Mouse (Mus musculus) ES-Bruce4 (cell line): ENCODE results near the gene Tex26. TPM values are rescaled to one million over a fixed set of nuclear protein-coding genes. Genes with fewer than 3 reads are reported as not detected.

ENCODE experiments used
- H3K27ac ChIP-seq: 2 replicates; pipeline ENCODE4 v1.5.1; 2012; ENCODE audit warnings: low read length, inconsistent platforms; ENCODE audit not compliant: insufficient read depth
- H3K27me3 ChIP-seq: 2 replicates; pipeline ENCODE4 v1.6.1; 2012; ENCODE audit warnings: mild to moderate bottlenecking, low read length, inconsistent platforms; ENCODE audit not compliant: control insufficient read depth, poor library complexity, insufficient read depth, severe bottlenecking
- H3K36me3 ChIP-seq: 2 replicates; pipeline ENCODE4 v1.6.1; 2012; ENCODE audit warnings: inconsistent platforms, mild to moderate bottlenecking, low read length, moderate library complexity; ENCODE audit not compliant: control insufficient read depth, poor library complexity, insufficient read depth, severe bottlenecking
- H3K4me1 ChIP-seq: one replicate; pipeline ENCODE4 v1.8.1; 2011; ENCODE audit warnings: low read length; ENCODE audit not compliant: control insufficient read depth, insufficient read depth
- H3K4me3 ChIP-seq: 2 replicates; pipeline ENCODE4 v1.5.1; 2011; ENCODE audit warnings: low read depth, mild to moderate bottlenecking, low read length
- H3K9ac ChIP-seq: 2 replicates; pipeline ENCODE4 v1.6.1; 2012; ENCODE audit warnings: low read depth, mild to moderate bottlenecking, inconsistent platforms; ENCODE audit not compliant: poor library complexity, severe bottlenecking
- H3K9me3 ChIP-seq: replicated peaks from 2 replicates; pipeline ENCODE4 v1.6.1; 2012; ENCODE audit warnings: mild to moderate bottlenecking, low read length, inconsistent platforms; ENCODE audit not compliant: control insufficient read depth, poor library complexity, insufficient read depth, severe bottlenecking
- CTCF ChIP-seq: IDR thresholded peaks from one replicate; pipeline ENCODE4 v1.8.1; 2011; ENCODE audit warnings: low read depth, low read length
- EP300 ChIP-seq: IDR thresholded peaks from 2 replicates; pipeline ENCODE4 v1.6.1; 2011; ENCODE audit warnings: low read depth, low read length; ENCODE audit not compliant: insufficient read depth
- POLR2A ChIP-seq: IDR thresholded peaks from one replicate; pipeline ENCODE4 v1.8.1; 2011; ENCODE audit warnings: low read length; ENCODE audit not compliant: insufficient read depth
- polyA plus RNA-seq: library from polyadenylated mRNA; stranded (reverse); fragments of >200 nt; gene quantifications from 2 replicates; pipeline ENCODE4 v1.2.4, GENCODE M21; 2011; ENCODE audit warnings: low read depth; ENCODE audit not compliant: missing spikeins, insufficient read depth, insufficient read length

The Tex26 gene
- polyA plus RNA-seq, 1 experiment, result 3.2 TPM

GRCm38 (mm10) chr5:149499936-149500335, 60.5 kb downstream of the Tex26 start:
- H3K27ac ChIP-seq, result no peak overlapping the region
- no peaks in the 10 kb centered on the region for H3K36me3 ChIP-seq
- no peak overlapping the region for H3K4me3 ChIP-seq
- H3K9me3 ChIP-seq, result no peaks in the 10 kb centered on the region
- peaks cover 5% of the 10 kb centered on the region for H3K4me1 ChIP-seq
- TF ChIP-seq EP300 (no peak), POLR2A (no peak), CTCF (no peak)
- H3K9ac ChIP-seq, result no peak overlapping the region
- H3K27me3 ChIP-seq, result no peaks in the 10 kb centered on the region

- TF ChIP-seq POLR2A (no peak), CTCF (no peak)
- H3K4me1 ChIP-seq, result peaks cover 2% of the 10 kb centered on the region
- no peaks in the 10 kb centered on the region for H3K27me3 ChIP-seq
- H3K27ac ChIP-seq, result no peak overlapping the region
- no peaks in the 10 kb centered on the region for H3K36me3 ChIP-seq
- H3K4me3 ChIP-seq, result no peak overlapping the region
- H3K9ac ChIP-seq, result no peak overlapping the region
- H3K9me3 ChIP-seq, result no peaks in the 10 kb centered on the region
Observed at GRCm38 (mm10) chr5:149503423-149504175, 64.1 kb downstream of the Tex26 start.

GRCm38 (mm10) chr5:149504985-149505384, 65.5 kb downstream of the Tex26 start:
- no peak overlapping the region for H3K4me3 ChIP-seq
- H3K27me3 ChIP-seq, result no peaks in the 10 kb centered on the region
- no peak overlapping the region for H3K27ac ChIP-seq
- no peak for TF ChIP-seq EP300
- TF ChIP-seq CTCF, result no peak
- TF ChIP-seq POLR2A, result no peak
- H3K36me3 ChIP-seq, result no peaks in the 10 kb centered on the region
- no peak overlapping the region for H3K9ac ChIP-seq
- H3K4me1 ChIP-seq, result no peaks in the 10 kb centered on the region
- no peaks in the 10 kb centered on the region for H3K9me3 ChIP-seq

- H3K36me3 ChIP-seq, result no peaks in the 10 kb centered on the region
- no peaks in the 10 kb centered on the region for H3K9me3 ChIP-seq
- no peak overlapping the region for H3K4me3 ChIP-seq
- H3K27me3 ChIP-seq, result no peaks in the 10 kb centered on the region
- H3K9ac ChIP-seq, result no peak overlapping the region
- TF ChIP-seq EP300 (no peak), CTCF (no peak), POLR2A (no peak)
- no peaks in the 10 kb centered on the region for H3K4me1 ChIP-seq
- no peak overlapping the region for H3K27ac ChIP-seq
Observed at GRCm38 (mm10) chr5:149506033-149506432, 66.6 kb downstream of the Tex26 start.

- TF ChIP-seq EP300, result no peak
- no peak for TF ChIP-seq CTCF
- TF ChIP-seq POLR2A, result no peak
- H3K9me3 ChIP-seq, result no peaks in the 10 kb centered on the region
- peaks cover 2% of the 10 kb centered on the region for H3K4me1 ChIP-seq
- no peak overlapping the region for H3K27ac ChIP-seq
- no peak overlapping the region for H3K9ac ChIP-seq
- H3K4me3 ChIP-seq, result no peak overlapping the region
- no peaks in the 10 kb centered on the region for H3K36me3 ChIP-seq
- H3K27me3 ChIP-seq, result no peaks in the 10 kb centered on the region
Observed at GRCm38 (mm10) chr5:149508094-149509029, 68.9 kb downstream of the Tex26 start.

- Histone ChIP-seq H3K9me3 (no peaks in the 10 kb centered on the region), H3K36me3 (no peaks in the 10 kb centered on the region), H3K27me3 (no peaks in the 10 kb centered on the region), H3K4me3 (no peak overlapping the region), H3K27ac (no peak overlapping the region), H3K9ac (no peak overlapping the region), H3K4me1 (peaks cover 3% of the 10 kb centered on the region)
- TF ChIP-seq EP300, result no peak
Observed at GRCm38 (mm10) chr5:149510323-149510722, 70.9 kb downstream of the Tex26 start.
